Mouse (Mus musculus) forebrain, embryonic 13.5 days (tissue): ENCODE measurements at regions not wholly inside any gene's neighbourhood (a gene's known extent, or its start where the extent isn't known, plus 50 kb on each side); places are given as distances from the start of the nearest gene placed in this dataset.

Experiments
- ATAC-seq: fragments of 200-750 bp; cut with Nextera tagmentation; 2 replicates; pipeline ENCODE4 v1.8.0; 2017
- H3K27ac ChIP-seq: fragments of 300-500 bp; sonication (generic); 2 replicates; pipeline ENCODE4 v1.5.1; 2015; ENCODE audit warnings: inconsistent platforms, mild to moderate bottlenecking, moderate library complexity
- H3K27me3 ChIP-seq: fragments of 300-500 bp; sonication (generic); 2 replicates; pipeline ENCODE4 v1.6.1; 2015; ENCODE audit warnings: mild to moderate bottlenecking, inconsistent platforms
- H3K36me3 ChIP-seq: fragments of 300-500 bp; sonication (generic); 2 replicates; pipeline ENCODE4 v1.6.1; 2015; ENCODE audit warnings: mild to moderate bottlenecking, inconsistent platforms; ENCODE audit not compliant: poor library complexity, severe bottlenecking
- H3K4me1 ChIP-seq: fragments of 300-500 bp; sonication (generic); 2 replicates; pipeline ENCODE4 v1.6.1; 2015; ENCODE audit warnings: inconsistent platforms
- H3K4me2 ChIP-seq: fragments of 300-500 bp; sonication (generic); 2 replicates; pipeline ENCODE4 v1.6.1; 2015; ENCODE audit warnings: inconsistent platforms, mild to moderate bottlenecking, moderate library complexity
- H3K4me3 ChIP-seq: fragments of 300-500 bp; sonication (generic); 2 replicates; pipeline ENCODE4 v1.5.1; 2015; ENCODE audit warnings: mild to moderate bottlenecking, inconsistent platforms
- H3K9ac ChIP-seq: fragments of 300-500 bp; sonication (generic); 2 replicates; pipeline ENCODE4 v1.6.1; 2015; ENCODE audit warnings: mild to moderate bottlenecking, inconsistent platforms
- H3K9me3 ChIP-seq: fragments of 300-500 bp; sonication (generic); replicated peaks from 2 replicates; pipeline ENCODE4 v1.6.1; 2016; ENCODE audit warnings: inconsistent platforms
- WGBS: fragments of 180-500 bp; shearing (Covaris S2); methylation state at CpG from one replicate; pipeline ENCODE4 v1.1.7; 2015; 5-methylcytosine and 5-hydroxymethylcytosine counted together

- no peak for ATAC-seq
- no peaks in the 10 kb centered on the region for H3K9me3 ChIP-seq
- H3K36me3 ChIP-seq, result no peaks in the 10 kb centered on the region
- no peak overlapping the region for H3K9ac ChIP-seq
- no peak overlapping the region for H3K4me3 ChIP-seq
- H3K4me2 ChIP-seq, result no peak overlapping the region
- 91% methylated on average over 1 of the region's 1 CpGs for WGBS
- H3K27ac ChIP-seq, result no peak overlapping the region
- no peaks in the 10 kb centered on the region for H3K27me3 ChIP-seq
- no peaks in the 10 kb centered on the region for H3K4me1 ChIP-seq
Measured at GRCm38 (mm10) chr2:137169176-137169575, 52.7 kb upstream of the Jag1 start.

- Histone ChIP-seq H3K27me3 (no peaks in the 10 kb centered on the region), H3K4me2 (no peak overlapping the region), H3K4me3 (no peak overlapping the region), H3K9me3 (no peaks in the 10 kb centered on the region), H3K4me1 (no peaks in the 10 kb centered on the region), H3K27ac (no peak overlapping the region), H3K9ac (no peak overlapping the region), H3K36me3 (no peaks in the 10 kb centered on the region)
- no peak for ATAC-seq
- WGBS, result 79% methylated on average over 3 of the region's 3 CpGs
Measured at GRCm38 (mm10) chr2:137168626-137169025, 52.2 kb upstream of the Jag1 start.
